Mouse (Mus musculus): ENCODE results near the gene Ulk1.

Gene Ulk1

GRCm38 (mm10) chr5:110763890-110764289, 46.0 kb downstream of the Ulk1 start:
- no peak for DNase-seq

GRCm38 (mm10) chr5:110745021-110745420, 64.9 kb downstream of the Ulk1 start:
- DNase-seq, result no peak

- DNase-seq, result no peak
Observed at GRCm38 (mm10) chr5:110739496-110740275, 70.2 kb downstream of the Ulk1 start.

- DNase-seq, result no peak
Observed at GRCm38 (mm10) chr5:110735606-110736005, 74.3 kb downstream of the Ulk1 start.
